Mouse (Mus musculus) kidney, adult 2 months (tissue): Measurements from ENCODE around the gene Apol11b. TPM values are rescaled to one million over a fixed set of nuclear protein-coding genes. Genes with fewer than 3 reads are reported as not detected.
A peak's percentile ranks its signal among the peaks of the same experiment; 100 is the strongest.

ENCODE experiments used
- DNase-seq: peaks from one replicate; pipeline ENCODE4 v3.0.0; 2021
- H3K27ac ChIP-seq: fragments of 200-500 bp; 2 replicates; pipeline ENCODE4 v1.5.1; 2012; ENCODE audit warnings: low read depth, low read length, control low read depth, inconsistent platforms; ENCODE audit not compliant: insufficient read depth
- H3K27me3 ChIP-seq: fragments of 200-500 bp; replicated peaks from 2 replicates; pipeline ENCODE4 v1.6.1; 2012; ENCODE audit warnings: mild to moderate bottlenecking, moderate library complexity, low read length, inconsistent platforms; ENCODE audit not compliant: control insufficient read depth, insufficient read depth
- H3K36me3 ChIP-seq: fragments of 200-500 bp; 2 replicates; pipeline ENCODE4 v1.6.1; 2012; ENCODE audit warnings: mild to moderate bottlenecking, moderate library complexity, low read length, inconsistent platforms; ENCODE audit not compliant: control insufficient read depth, insufficient read depth
- H3K4me1 ChIP-seq: fragments of 200-500 bp; 2 replicates; pipeline ENCODE4 v1.6.1; 2011; ENCODE audit warnings: low read length; ENCODE audit not compliant: control insufficient read depth, insufficient read depth
- H3K4me3 ChIP-seq: fragments of 200-500 bp; 2 replicates; pipeline ENCODE4 v1.5.1; 2011; ENCODE audit warnings: mild to moderate bottlenecking, low read depth, low read length, control low read depth; ENCODE audit not compliant: insufficient read depth
- CTCF ChIP-seq: fragments of 200-500 bp; conservative IDR thresholded peaks from 2 replicates; pipeline ENCODE4 v1.5.1; 2011; ENCODE audit warnings: low read depth, mild to moderate bottlenecking, control low read depth, low read length, moderate library complexity, mixed read lengths; ENCODE audit not compliant: insufficient read depth, insufficient read length
- POLR2A ChIP-seq: fragments of 200-500 bp; IDR thresholded peaks from one replicate; pipeline ENCODE4 v1.6.1; 2011; ENCODE audit warnings: low read depth, low read length, control low read depth
- WGBS: fragments of 180-500 bp; shearing (Covaris S2); methylation state at CpG from one replicate; pipeline ENCODE4 v1.1.7; 2018; 5-methylcytosine and 5-hydroxymethylcytosine counted together
- polyA plus RNA-seq: library from polyadenylated mRNA; depleted of rRNA; stranded (reverse); fragments of >200 nt; gene quantifications from 2 replicates; pipeline ENCODE4 v1.2.3, GENCODE M21; 2012; rRNA removed

The Apol11b gene
- polyA plus RNA-seq, 1 experiment, result 0.16 TPM

DNA sequence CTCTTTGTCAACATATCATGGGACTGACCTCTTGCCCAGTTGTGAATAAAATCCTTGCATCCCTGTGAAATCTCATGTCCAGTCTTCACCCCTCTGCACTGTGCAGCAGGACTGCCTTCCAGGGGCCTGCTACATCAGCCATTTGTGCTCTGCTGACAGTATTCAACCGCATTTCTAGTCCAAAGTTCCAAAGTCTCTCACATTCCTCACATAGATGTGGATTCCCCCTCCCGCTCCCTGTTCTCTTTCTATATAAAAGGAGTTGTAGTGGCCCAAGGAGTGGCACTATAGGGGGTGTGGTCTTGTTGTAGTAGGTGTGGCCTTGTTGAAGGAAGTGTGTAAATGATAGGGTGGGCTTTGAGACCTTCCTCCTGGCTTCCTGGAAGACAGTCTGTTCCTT lies 52.2 kb downstream of the Apol11b start:
- DNase-seq, result peak; percentile 44
- Histone ChIP-seq H3K4me1 (no peaks in the 10 kb centered on the region), H3K27ac (no peak overlapping the region), H3K4me3 (no peak overlapping the region), H3K27me3 (no peaks in the 10 kb centered on the region), H3K36me3 (no peaks in the 10 kb centered on the region)
- TF ChIP-seq CTCF (no peak), POLR2A (no peak)
- 52% methylated on average over 2 of the region's 2 CpGs for WGBS

DNA sequence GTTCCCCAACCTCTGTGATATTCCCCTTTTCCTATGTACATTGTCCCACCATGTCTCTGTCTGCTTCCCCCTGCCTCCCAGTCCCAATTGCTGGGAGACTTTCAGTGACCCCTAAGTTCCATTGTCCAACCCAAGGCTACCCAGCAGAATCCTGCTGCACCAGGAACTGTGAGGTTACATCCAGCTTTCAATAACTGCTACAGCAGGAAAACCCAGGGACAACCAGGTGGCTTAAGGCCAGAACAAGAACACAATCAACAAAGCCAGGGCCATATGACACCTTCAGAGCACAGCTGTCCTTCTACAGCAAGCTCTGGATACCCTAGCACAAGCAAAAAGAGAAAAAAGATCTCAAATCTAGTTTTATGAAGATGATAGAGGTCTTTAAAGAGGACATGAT lies 54.1 kb downstream of the Apol11b start:
- Histone ChIP-seq H3K4me1 (no peaks in the 10 kb centered on the region), H3K36me3 (no peaks in the 10 kb centered on the region), H3K27ac (no peak overlapping the region), H3K27me3 (no peaks in the 10 kb centered on the region), H3K4me3 (no peak overlapping the region)
- TF ChIP-seq CTCF (no peak), POLR2A (no peak)
- DNase-seq, result no peak

GRCm38 (mm10) chr15:77587026-77587425 lies 56.1 kb downstream of the Apol11b start:
- Histone ChIP-seq H3K27me3 (no peaks in the 10 kb centered on the region), H3K36me3 (no peaks in the 10 kb centered on the region), H3K4me1 (no peaks in the 10 kb centered on the region), H3K4me3 (no peak overlapping the region), H3K27ac (no peak overlapping the region)
- TF ChIP-seq POLR2A, result no peak
- no peak for TF ChIP-seq CTCF
- peak; percentile 44 for DNase-seq

Other genes starting within 250 kb of the Apol11b start
- gene Apol7a, start 244.2 kb downstream of the Apol11b start, polyA plus RNA-seq, result not detected in 2 replicates
- 1.5 and 1.7 TPM in 2 replicates for gene Apol9a, start 232.2 kb downstream of the Apol11b start, polyA plus RNA-seq
- not detected in 2 replicates for gene Apol7b, start 195.8 kb downstream of the Apol11b start, polyA plus RNA-seq
- 0.08 TPM in 1 of 2 replicates, not detected in the other for gene Apol10a, start 166.2 kb downstream of the Apol11b start, polyA plus RNA-seq
- not detected in 2 replicates for gene Apol11a, start 135.0 kb downstream of the Apol11b start, polyA plus RNA-seq
- 0.14 and 3.5 TPM in 2 replicates for gene Apol7c, start 110.0 kb downstream of the Apol11b start, polyA plus RNA-seq
- not detected in 2 replicates for gene 1700025B11Rik, start 81.4 kb downstream of the Apol11b start, polyA plus RNA-seq
- 0.26 and 0.28 TPM in 2 replicates for gene Apol10b, start 47.2 kb downstream of the Apol11b start, polyA plus RNA-seq
- gene Gm36245, start 44.0 kb downstream of the Apol11b start, polyA plus RNA-seq, result not detected in 2 replicates
- 0.26 and 2.4 TPM in 2 replicates for gene Apol7e, start 55.6 kb upstream of the Apol11b start, polyA plus RNA-seq
- 2.1 and 2.8 TPM in 2 replicates for gene Apol9b, start 85.8 kb upstream of the Apol11b start, polyA plus RNA-seq
- 0.03 and 0.06 TPM in 2 replicates for gene Apol8, start 113.7 kb upstream of the Apol11b start, polyA plus RNA-seq
- gene Myh9, start 198.9 kb upstream of the Apol11b start, polyA plus RNA-seq, result 57.7 and 64.1 TPM in 2 replicates